Mouse (Mus musculus): ENCODE measurements around the gene Thbs2. TPM values are rescaled to one million over a fixed set of nuclear protein-coding genes. Genes with fewer than 3 reads are reported as not detected.

The Thbs2 gene
- total and polyA plus RNA-seq, 2 experiments: 0.92 to 2.1 TPM

GRCm38 (mm10) chr17:14703771-14704170 is 9.7 kb upstream of the Thbs2 start:
- H3K4me1 ChIP-seq (ENCODE audit: control insufficient read depth, insufficient read depth, low read length): no peaks in the 10 kb centered on the region
- 66% methylated on average over 6 of the region's 6 CpGs for WGBS
- H3K79me2 ChIP-seq (ENCODE audit: control insufficient read depth, insufficient read depth, low read length): no peaks in the 10 kb centered on the region
- TF ChIP-seq CTCF (IDR thresholded peaks at IDR 0.05; ENCODE audit: low read depth, low read length) (no peak), POLR2A (IDR thresholded peaks at IDR 0.05; ENCODE audit: extremely low read depth, insufficient read depth, low read length) (no peak)
- DNase-seq (ENCODE audit: extremely low read depth, low read depth, low spot score): no peak
- no peaks in the 10 kb centered on the region for H3K27me3 ChIP-seq (ENCODE audit: control insufficient read depth, insufficient read depth, low read length)
- H3K4me3 ChIP-seq (ENCODE audit: insufficient read depth, low read depth, low read length): no peak overlapping the region
- H3K9ac ChIP-seq (ENCODE audit: low read depth, low read length): no peak overlapping the region
- H3K36me3 ChIP-seq (ENCODE audit: control insufficient read depth, insufficient read depth, low read length): no peaks in the 10 kb centered on the region
- H3K27ac ChIP-seq (replicated peaks; ENCODE audit: insufficient read depth, low read depth, low read length): no peak overlapping the region

GRCm38 (mm10) chr17:14703268-14703667 is 9.2 kb upstream of the Thbs2 start:
- WGBS: 36% methylated on average over 4 of the region's 4 CpGs
- no peak overlapping the region for H3K9ac ChIP-seq (ENCODE audit: low read depth, low read length)
- H3K4me3 ChIP-seq (ENCODE audit: insufficient read depth, low read depth, low read length): no peak overlapping the region
- no peak overlapping the region for H3K27ac ChIP-seq (replicated peaks; ENCODE audit: insufficient read depth, low read depth, low read length)
- H3K27me3 ChIP-seq (ENCODE audit: control insufficient read depth, insufficient read depth, low read length): no peaks in the 10 kb centered on the region
- DNase-seq (ENCODE audit: extremely low read depth, low read depth, low spot score): no peak
- TF ChIP-seq POLR2A (IDR thresholded peaks at IDR 0.05; ENCODE audit: extremely low read depth, insufficient read depth, low read length): no peak
- no peaks in the 10 kb centered on the region for H3K79me2 ChIP-seq (ENCODE audit: control insufficient read depth, insufficient read depth, low read length)
- H3K36me3 ChIP-seq (ENCODE audit: control insufficient read depth, insufficient read depth, low read length): no peaks in the 10 kb centered on the region
- H3K4me1 ChIP-seq (ENCODE audit: control insufficient read depth, insufficient read depth, low read length): no peaks in the 10 kb centered on the region

GRCm38 (mm10) chr17:14702701-14703100 is 8.7 kb upstream of the Thbs2 start:
- no peak overlapping the region for H3K9ac ChIP-seq (ENCODE audit: low read depth, low read length)
- no peaks in the 10 kb centered on the region for H3K36me3 ChIP-seq (ENCODE audit: control insufficient read depth, insufficient read depth, low read length)
- no peaks in the 10 kb centered on the region for H3K27me3 ChIP-seq (ENCODE audit: control insufficient read depth, insufficient read depth, low read length)
- DNase-seq (ENCODE audit: extremely low read depth, low read depth, low spot score): no peak
- H3K27ac ChIP-seq (replicated peaks; ENCODE audit: insufficient read depth, low read depth, low read length): no peak overlapping the region
- H3K79me2 ChIP-seq (ENCODE audit: control insufficient read depth, insufficient read depth, low read length): no peaks in the 10 kb centered on the region
- TF ChIP-seq POLR2A (IDR thresholded peaks at IDR 0.05; ENCODE audit: extremely low read depth, insufficient read depth, low read length) (no peak), CTCF (IDR thresholded peaks at IDR 0.05; ENCODE audit: low read depth, low read length) (no peak)
- H3K4me3 ChIP-seq (ENCODE audit: insufficient read depth, low read depth, low read length): no peak overlapping the region
- no peaks in the 10 kb centered on the region for H3K4me1 ChIP-seq (ENCODE audit: control insufficient read depth, insufficient read depth, low read length)
- WGBS: 53% methylated on average over 3 of the region's 3 CpGs

- no peak overlapping the region for H3K27ac ChIP-seq (replicated peaks; ENCODE audit: insufficient read depth, low read depth, low read length)
- H3K4me1 ChIP-seq (ENCODE audit: control insufficient read depth, insufficient read depth, low read length): no peaks in the 10 kb centered on the region
- 43% methylated on average over 2 of the region's 2 CpGs for WGBS
- H3K4me3 ChIP-seq (ENCODE audit: insufficient read depth, low read depth, low read length): no peak overlapping the region
- no peaks in the 10 kb centered on the region for H3K79me2 ChIP-seq (ENCODE audit: control insufficient read depth, insufficient read depth, low read length)
- no peak for TF ChIP-seq CTCF (IDR thresholded peaks at IDR 0.05; ENCODE audit: low read depth, low read length)
- no peak for TF ChIP-seq POLR2A (IDR thresholded peaks at IDR 0.05; ENCODE audit: extremely low read depth, insufficient read depth, low read length)
- no peaks in the 10 kb centered on the region for H3K36me3 ChIP-seq (ENCODE audit: control insufficient read depth, insufficient read depth, low read length)
- no peaks in the 10 kb centered on the region for H3K27me3 ChIP-seq (ENCODE audit: control insufficient read depth, insufficient read depth, low read length)
- no peak overlapping the region for H3K9ac ChIP-seq (ENCODE audit: low read depth, low read length)
- DNase-seq (ENCODE audit: extremely low read depth, low read depth, low spot score): no peak
These were observed 7.9 kb upstream of the Thbs2 start for GRCm38 (mm10) chr17:14701891-14702290.

GRCm38 (mm10) chr17:14700204-14700603 is 6.2 kb upstream of the Thbs2 start:
- TF ChIP-seq POLR2A (IDR thresholded peaks at IDR 0.05; ENCODE audit: extremely low read depth, insufficient read depth, low read length): no peak
- TF ChIP-seq CTCF (IDR thresholded peaks at IDR 0.05; ENCODE audit: low read depth, low read length): no peak
- H3K79me2 ChIP-seq (ENCODE audit: control insufficient read depth, insufficient read depth, low read length): no peaks in the 10 kb centered on the region
- no peaks in the 10 kb centered on the region for H3K36me3 ChIP-seq (ENCODE audit: control insufficient read depth, insufficient read depth, low read length)
- H3K4me3 ChIP-seq (ENCODE audit: insufficient read depth, low read depth, low read length): no peak overlapping the region
- no peaks in the 10 kb centered on the region for H3K27me3 ChIP-seq (ENCODE audit: control insufficient read depth, insufficient read depth, low read length)
- H3K4me1 ChIP-seq (ENCODE audit: control insufficient read depth, insufficient read depth, low read length): no peaks in the 10 kb centered on the region
- no peak overlapping the region for H3K9ac ChIP-seq (ENCODE audit: low read depth, low read length)
- DNase-seq (ENCODE audit: extremely low read depth, low read depth, low spot score): no peak
- WGBS: 77% methylated on average over 5 of the region's 5 CpGs
- H3K27ac ChIP-seq (replicated peaks; ENCODE audit: insufficient read depth, low read depth, low read length): no peak overlapping the region

- no peak overlapping the region for H3K4me3 ChIP-seq (ENCODE audit: insufficient read depth, low read depth, low read length)
- no peak for DNase-seq (ENCODE audit: extremely low read depth, low read depth, low spot score)
- TF ChIP-seq POLR2A (IDR thresholded peaks at IDR 0.05; ENCODE audit: extremely low read depth, insufficient read depth, low read length) (no peak), CTCF (IDR thresholded peaks at IDR 0.05; ENCODE audit: low read depth, low read length) (no peak)
- no peaks in the 10 kb centered on the region for H3K36me3 ChIP-seq (ENCODE audit: control insufficient read depth, insufficient read depth, low read length)
- H3K27me3 ChIP-seq (ENCODE audit: control insufficient read depth, insufficient read depth, low read length): no peaks in the 10 kb centered on the region
- H3K4me1 ChIP-seq (ENCODE audit: control insufficient read depth, insufficient read depth, low read length): no peaks in the 10 kb centered on the region
- 42% methylated on average over 6 of the region's 6 CpGs for WGBS
- no peaks in the 10 kb centered on the region for H3K79me2 ChIP-seq (ENCODE audit: control insufficient read depth, insufficient read depth, low read length)
- H3K9ac ChIP-seq (ENCODE audit: low read depth, low read length): no peak overlapping the region
- no peak overlapping the region for H3K27ac ChIP-seq (replicated peaks; ENCODE audit: insufficient read depth, low read depth, low read length)
These were observed 4.2 kb upstream of the Thbs2 start for GRCm38 (mm10) chr17:14698188-14698587.

All from liver, adult 2 months (tissue).